Mouse (Mus musculus) embryonic stem cell, embryonic (primary cell): Measurements from ENCODE around the gene B9d1.

ENCODE experiments used
- CTCF ChIA-PET, 4 experiments: fragments of 300-600 bp in 2 of 4; fragments of 350-600 bp in 2 of 4; sonication (Branson Sonifier 250); formaldehyde crosslinking; loops; one replicate each; lab custom pipeline; 2022; ENCODE audit warnings: inconsistent platforms in 2 of 4; lab: Charles Lee
- POLR2A ChIA-PET, 4 experiments: fragments of 300-600 bp in 2 of 4; fragments of 350-600 bp in 2 of 4; sonication (Branson Sonifier 250); formaldehyde crosslinking; loops; one replicate each; lab custom pipeline; 2022; ENCODE audit warnings: antibody characterized with exemption in 4 of 4, inconsistent platforms in 1 of 4; lab: Charles Lee

The B9d1 gene

DNA sequence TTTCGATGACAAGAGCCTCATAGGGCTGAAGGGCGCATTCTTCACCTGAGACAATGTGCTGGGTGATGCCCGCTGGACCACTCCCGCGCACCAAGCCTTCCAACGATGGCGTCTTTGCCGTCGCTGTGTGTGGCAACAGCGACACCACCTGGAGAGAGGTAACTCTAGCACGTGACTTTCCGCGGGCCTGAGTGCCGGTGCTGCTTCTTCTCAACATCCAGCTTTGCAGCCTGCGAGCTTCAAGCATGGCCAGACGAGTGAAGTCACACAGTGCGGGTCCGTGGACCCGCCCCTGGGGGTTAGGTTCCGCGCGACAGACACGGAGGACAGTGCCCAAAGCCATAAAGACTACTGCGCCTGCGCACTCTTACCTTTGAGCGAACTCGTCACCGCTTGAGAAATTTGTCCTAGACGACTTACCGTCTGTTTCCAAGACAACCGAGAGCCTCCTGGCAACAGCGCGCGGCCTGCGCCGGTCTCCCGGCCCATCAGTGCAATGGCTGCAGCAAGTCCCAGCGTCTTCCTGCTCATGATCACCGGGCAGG lies at the start of gene B9d1:
TSS of gene B9d1 (plus strand) at position 432 of the 545 bp plus-strand sequence.
- ChIA-PET CTCF (interaction anchor here (0.5 to 3.0 kb wide), 25 partner anchors 8 to 493 kb away, joined by 3 to 31 read pairs (median 4); partner anchors contain the start of genes Mapk7 (in 3 of the 4), Slc47a2 (in 2 of the 4) and Rnf112 (in 1 of the 4)), POLR2A (interaction anchor here in 3 of 4 experiments (0.8 to 4.8 kb wide), 22 partner anchors 8 to 969 kb away, joined by 3 to 40 read pairs (median 4); partner anchors contain the start of genes Mapk7 (in 2 of the 3), Alkbh5 (in 1 of the 3), Mfap4 (in 1 of the 3) and Slc47a2 (in 1 of the 3))

- POLR2A ChIA-PET: no interaction called here
Observed at GRCm38 (mm10) chr11:61464071-61464470, 40.9 kb upstream of the B9d1 start.

GRCm38 (mm10) chr11:61465422-61465821 lies 39.5 kb upstream of the B9d1 start:
- ChIA-PET POLR2A (interaction anchor here in 1 of 4 experiments (1.3 kb wide), 1 partner anchor 28 kb away, joined by 3 read pairs; the partner anchor contains the start of gene Mapk7), CTCF (interaction anchor here in 1 of 4 experiments (0.6 kb wide), 1 partner anchor 123 kb away, joined by 3 read pairs; the partner anchor contains the start of gene Slc47a2)

More at GRCm38 (mm10) chr11:61464071-61464470, 40.9 kb upstream of the B9d1 start:
- CTCF ChIA-PET: interaction anchor here in 1 of 4 experiments (0.5 kb wide), 1 partner anchor 27 kb away, joined by 3 read pairs; no protein-coding TSS in a partner anchor

GRCm38 (mm10) chr11:61468534-61468933 lies 36.4 kb upstream of the B9d1 start:
- ChIA-PET POLR2A (no interaction called here), CTCF (no interaction called here)

DNA sequence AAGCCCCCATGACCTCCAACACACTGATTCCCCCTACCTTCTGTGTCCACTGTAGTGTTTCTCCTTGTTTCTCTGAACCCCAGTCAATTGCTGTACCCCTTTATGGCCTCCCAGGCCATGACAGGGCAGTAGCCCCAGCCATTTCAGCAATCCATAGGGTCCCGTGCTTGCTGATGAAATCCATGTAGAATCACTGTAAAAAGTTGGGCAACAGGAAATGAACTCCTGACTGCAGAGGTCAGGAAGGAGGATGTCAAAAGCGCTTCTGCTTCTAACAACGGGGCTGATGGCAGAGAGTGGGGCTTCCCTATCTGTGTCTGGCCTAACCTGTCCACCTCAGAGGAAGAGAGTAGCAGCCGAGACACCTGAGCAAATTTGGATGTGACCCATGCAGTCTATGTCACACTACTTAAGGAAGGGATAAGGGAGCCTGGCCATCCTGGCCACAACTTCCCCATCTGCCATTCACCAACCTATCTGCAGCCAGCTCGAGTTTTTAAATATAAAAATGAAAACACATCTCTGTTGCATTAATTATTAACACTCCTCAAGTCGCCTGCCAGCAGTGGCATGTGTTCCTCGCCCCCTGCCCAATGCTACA lies 35.5 kb upstream of the B9d1 start:
- ChIA-PET POLR2A (interaction anchor here in 2 of 4 experiments (0.7 kb wide), 2 partner anchors 50 to 293 kb away, joined by 4 to 6 read pairs; no protein-coding TSS in a partner anchor), CTCF (no interaction called here)

GRCm38 (mm10) chr11:61470880-61471279 lies 34.1 kb upstream of the B9d1 start:
- ChIA-PET POLR2A (no interaction called here), CTCF (no interaction called here)

- ChIA-PET CTCF (no interaction called here), POLR2A (no interaction called here)
Observed at GRCm38 (mm10) chr11:61473630-61474029, 31.3 kb upstream of the B9d1 start.

DNA sequence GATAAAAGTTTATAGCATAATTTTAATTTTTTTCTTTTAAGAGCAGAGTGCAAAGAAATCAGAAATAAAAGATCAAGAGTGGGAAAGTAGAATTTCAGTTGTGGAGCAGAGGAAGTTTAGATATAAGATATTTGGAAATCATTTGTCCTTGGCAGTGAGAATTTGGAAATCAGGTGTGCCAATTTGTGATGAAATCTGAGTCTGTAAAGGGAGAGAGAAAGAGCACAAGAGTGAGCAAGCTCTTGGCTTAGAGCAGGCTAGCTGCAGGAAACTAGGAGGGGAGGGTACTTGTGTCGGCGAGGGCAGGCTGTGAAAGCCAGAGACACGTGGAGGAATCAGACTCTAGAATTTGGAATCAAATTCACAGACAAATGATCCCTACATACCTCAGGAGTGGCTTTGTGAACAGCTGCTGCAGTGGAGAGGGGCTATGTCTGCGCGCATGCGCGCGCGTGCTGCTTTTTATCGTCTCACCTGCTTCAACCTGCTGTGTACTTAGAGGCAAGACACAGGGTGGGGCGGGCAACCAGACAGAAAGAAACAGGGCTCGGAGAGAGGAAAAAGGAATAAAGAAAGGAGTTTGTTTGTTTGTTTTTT lies 28.1 kb upstream of the B9d1 start:
- CTCF ChIA-PET: interaction anchor here in 2 of 4 experiments (0.8 to 1.7 kb wide), 4 partner anchors 10 to 143 kb away, joined by 3 read pairs; no protein-coding TSS in a partner anchor
- POLR2A ChIA-PET: interaction anchor here in 3 of 4 experiments (0.7 to 2.8 kb wide), 9 partner anchors 10 to 302 kb away, joined by 3 to 13 read pairs (median 4); partner anchors contain the start of genes Mapk7 (in 2 of the 3) and Usp22 (in 1 of the 3)

GRCm38 (mm10) chr11:61477566-61478508 lies 27.1 kb upstream of the B9d1 start:
- POLR2A ChIA-PET: interaction anchor here in 3 of 4 experiments (0.7 to 2.8 kb wide), 12 partner anchors 9 to 303 kb away, joined by 3 to 13 read pairs (median 4); partner anchors contain the start of genes Mapk7 (in 2 of the 3) and Usp22 (in 1 of the 3)

GRCm38 (mm10) chr11:61478788-61479187 lies 26.2 kb upstream of the B9d1 start:
- POLR2A ChIA-PET: interaction anchor here in 1 of 4 experiments (1.2 to 2.8 kb wide), 5 partner anchors 9 to 157 kb away, joined by 3 to 13 read pairs (median 5); partner anchors contain the start of gene Mapk7
- CTCF ChIA-PET: interaction anchor here in 2 of 4 experiments (0.6 to 1.7 kb wide), 4 partner anchors 12 to 106 kb away, joined by 3 to 5 read pairs (median 3); no protein-coding TSS in a partner anchor

More at GRCm38 (mm10) chr11:61477566-61478508, 27.1 kb upstream of the B9d1 start:
- CTCF ChIA-PET: interaction anchor here in 3 of 4 experiments (0.6 to 1.7 kb wide), 6 partner anchors 11 to 125 kb away, joined by 3 to 5 read pairs (median 3); no protein-coding TSS in a partner anchor

DNA sequence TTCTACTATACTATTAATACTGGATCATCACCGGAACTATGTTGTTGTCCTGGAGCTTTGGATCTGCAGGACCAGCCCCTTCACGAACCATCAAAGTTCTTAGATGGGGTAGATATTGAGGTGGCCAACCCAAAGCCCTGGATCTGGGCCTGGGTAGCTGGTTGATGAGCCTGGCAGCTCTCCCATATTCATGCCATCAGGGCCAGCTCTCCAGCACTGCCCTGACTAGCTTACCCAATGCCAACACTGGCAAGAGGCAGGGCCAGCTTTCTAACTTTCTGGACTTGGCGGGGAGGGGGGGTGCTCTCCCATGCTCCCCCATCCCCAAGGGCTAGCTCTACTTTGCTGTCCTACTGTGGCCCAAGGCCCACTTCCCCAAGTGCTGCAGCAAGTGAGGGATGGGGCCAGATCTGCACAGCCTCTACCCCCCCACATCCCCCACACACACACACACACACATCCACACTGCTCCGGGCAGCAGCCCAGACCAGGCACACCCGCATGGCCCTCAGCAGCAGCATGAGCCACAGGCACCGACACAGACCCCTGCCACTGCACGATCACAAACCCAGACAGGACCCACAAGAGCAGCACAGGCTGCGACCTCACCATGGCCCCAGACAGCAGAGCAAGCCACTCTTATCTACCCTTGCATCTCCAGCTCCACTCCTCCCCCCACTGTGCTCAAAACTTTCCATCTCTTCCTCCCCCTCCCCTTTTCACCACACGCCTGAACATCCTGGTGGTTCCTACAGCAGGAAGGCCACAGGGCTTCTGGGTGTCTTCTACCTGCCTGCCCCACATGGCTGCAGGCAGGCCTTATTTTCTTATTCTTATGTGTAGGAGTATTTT lies 23.5 kb upstream of the B9d1 start:
- ChIA-PET CTCF (interaction anchor here in 3 of 4 experiments (0.5 to 0.9 kb wide), 3 partner anchors 160 to 359 kb away, joined by 3 to 5 read pairs (median 4); no protein-coding TSS in a partner anchor), POLR2A (interaction anchor here in 2 of 4 experiments (0.8 to 6.0 kb wide), 4 partner anchors 13 to 307 kb away, joined by 3 to 31 read pairs (median 6); partner anchors contain the start of genes Mapk7 (in 2 of the 2) and Usp22 (in 1 of the 2))

- POLR2A ChIA-PET: interaction anchor here in 2 of 4 experiments (2.1 to 6.0 kb wide), 2 partner anchors 11 kb away, joined by 9 to 31 read pairs; partner anchors contain the start of gene Mapk7 (in 2 of the 2)
- CTCF ChIA-PET: no interaction called here
Observed at GRCm38 (mm10) chr11:61483226-61483845, 21.6 kb upstream of the B9d1 start.

GRCm38 (mm10) chr11:61484256-61484612 lies 20.7 kb upstream of the B9d1 start:
- ChIA-PET CTCF (interaction anchor here in 1 of 4 experiments (1.4 kb wide), 1 partner anchor 68 kb away, joined by 3 read pairs; no protein-coding TSS in a partner anchor), POLR2A (interaction anchor here in 3 of 4 experiments (1.1 to 6.0 kb wide), 3 partner anchors 10 kb away, joined by 7 to 31 read pairs (median 16); partner anchors contain the start of gene Mapk7 (in 3 of the 3))

DNA sequence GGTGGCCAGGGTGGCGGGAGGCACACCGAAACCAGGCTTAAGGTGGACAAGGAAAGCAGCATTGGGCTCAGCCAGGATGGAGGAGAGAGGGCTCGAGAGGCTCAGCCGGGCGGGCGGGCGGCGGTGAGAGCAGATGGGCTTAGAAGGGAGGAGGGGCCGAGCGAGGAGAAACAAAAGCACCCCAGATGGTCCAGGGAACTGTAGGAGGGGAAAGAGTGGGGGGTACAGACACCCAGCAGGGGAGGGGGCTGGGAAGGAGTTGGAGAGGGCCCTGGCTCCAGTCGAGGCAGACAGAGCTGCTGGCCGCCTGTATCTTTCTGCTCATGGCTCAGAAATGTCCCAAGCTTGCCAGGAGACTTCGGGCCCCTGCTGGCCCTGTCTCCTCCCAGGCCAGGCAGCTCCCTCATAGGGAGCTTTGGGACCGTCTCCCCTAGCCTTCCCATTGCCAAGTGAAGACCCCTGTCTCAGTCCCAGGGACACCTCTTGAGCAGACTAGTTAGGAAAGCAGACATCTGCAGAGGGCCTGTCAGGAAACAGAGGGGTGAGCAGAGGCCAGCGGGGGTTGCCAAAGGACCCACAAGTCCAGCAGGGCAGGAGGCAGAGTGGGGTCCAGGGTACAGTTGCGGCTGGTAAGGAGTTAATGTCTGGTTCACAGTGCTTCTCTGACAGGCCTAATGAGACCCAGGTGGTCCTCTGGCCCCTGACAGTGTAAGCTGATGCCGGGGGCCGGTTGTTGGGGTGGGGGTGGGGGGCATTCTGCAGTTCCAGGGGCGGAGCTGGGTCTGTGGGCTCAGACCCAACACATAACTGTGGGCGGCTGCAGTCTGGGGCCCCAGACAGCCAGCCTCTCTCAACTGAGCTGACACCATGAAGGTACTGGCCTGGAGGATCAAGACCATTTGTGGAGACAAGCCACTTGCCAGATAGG lies 20.1 kb upstream of the B9d1 start, which contains the start of gene Mfap4:
TSS of gene Mfap4 (plus strand) at position 819 of the 928 bp plus-strand sequence.
- ChIA-PET CTCF (interaction anchor here in 2 of 4 experiments (0.6 to 1.4 kb wide), 3 partner anchors 68 to 380 kb away, joined by 3 read pairs; no protein-coding TSS in a partner anchor), POLR2A (interaction anchor here in 3 of 4 experiments (0.9 to 6.0 kb wide), 5 partner anchors 9 to 38 kb away, joined by 3 to 31 read pairs (median 7); partner anchors contain the start of genes Mapk7 (in 3 of the 3) and B9d1 (in 1 of the 3))
